Mouse (Mus musculus) adrenal gland, postnatal 4 days (tissue): ENCODE measurements around the gene Gm28710. TPM values are rescaled to one million over a fixed set of nuclear protein-coding genes. Genes with fewer than 3 reads are reported as not detected.

Experiments used
- DNase-seq, 2 experiments: peaks; one replicate each; pipeline ENCODE4 v3.0.0; 2021 to 2022; ENCODE audit warnings: low spot score in 2 of 2, mixed read lengths in 2 of 2
- long read RNA-seq, 2 experiments: library from polyadenylated mRNA; stranded (forward); transcript quantifications; one replicate each; pipeline ENCODE4 v2.0.0; 2021
- total RNA-seq, 2 experiments: library from RNA; stranded (reverse); gene quantifications; 2 replicates each; pipeline ENCODE4 v1.2.3; 2021

Gene Gm28710
- total RNA-seq, result not detected
- long read RNA-seq, experiment 1, result 0 reads
- long read RNA-seq, experiment 2, result 0 reads

DNA sequence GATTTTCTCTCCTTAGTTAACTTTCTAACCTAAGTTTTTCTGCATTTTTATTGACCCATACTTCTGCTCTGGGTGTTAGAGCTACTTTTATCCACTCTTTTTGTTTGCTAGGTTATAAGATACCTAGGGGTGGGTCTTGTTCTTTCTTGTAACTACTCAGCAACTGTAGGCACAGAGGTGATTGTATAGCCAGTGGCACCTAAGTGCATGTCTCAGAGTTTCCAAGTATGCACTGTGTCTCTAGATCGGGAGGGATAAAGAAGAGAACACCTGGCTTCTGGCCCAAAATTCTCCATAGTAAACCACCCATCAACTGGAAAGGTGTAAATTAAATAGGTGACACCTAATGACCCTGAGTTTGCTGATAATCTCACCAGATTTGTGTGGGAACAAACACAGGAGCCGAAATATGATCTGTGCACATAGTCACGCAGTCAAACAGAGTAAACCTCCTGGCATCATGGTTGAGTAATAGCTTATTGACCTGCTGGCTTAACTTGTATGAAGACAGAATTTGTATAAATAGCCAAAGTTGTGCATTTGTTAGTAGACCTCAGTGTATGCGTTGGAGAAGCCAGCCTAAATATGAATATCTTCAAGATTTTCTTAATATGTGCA, at the start of gene Gm28710:
Gene Gm28710 (plus strand): TSS at position 568 of the 618 bp plus-strand sequence.
- no peak for DNase-seq

DNA sequence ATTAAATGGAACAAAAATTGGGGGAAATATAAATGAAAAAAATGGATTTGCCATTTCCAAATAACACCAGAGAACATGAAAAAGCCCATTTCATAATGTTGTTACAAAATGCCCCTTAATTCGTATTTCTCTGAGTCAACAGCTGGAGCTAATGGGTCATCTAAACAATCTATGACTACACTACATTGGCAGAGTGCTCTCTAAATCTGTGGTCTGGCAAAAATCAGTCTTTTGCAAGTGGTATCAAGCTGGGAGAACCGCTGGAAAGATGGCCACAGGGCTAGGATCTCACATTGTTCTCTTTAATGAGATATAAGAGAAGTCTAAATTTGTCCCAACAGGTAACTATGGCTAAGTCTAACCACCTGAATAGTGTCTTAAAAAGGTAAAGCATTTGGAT, 14.4 kb upstream of the Gm28710 start:
- DNase-seq, result no peak

DNA sequence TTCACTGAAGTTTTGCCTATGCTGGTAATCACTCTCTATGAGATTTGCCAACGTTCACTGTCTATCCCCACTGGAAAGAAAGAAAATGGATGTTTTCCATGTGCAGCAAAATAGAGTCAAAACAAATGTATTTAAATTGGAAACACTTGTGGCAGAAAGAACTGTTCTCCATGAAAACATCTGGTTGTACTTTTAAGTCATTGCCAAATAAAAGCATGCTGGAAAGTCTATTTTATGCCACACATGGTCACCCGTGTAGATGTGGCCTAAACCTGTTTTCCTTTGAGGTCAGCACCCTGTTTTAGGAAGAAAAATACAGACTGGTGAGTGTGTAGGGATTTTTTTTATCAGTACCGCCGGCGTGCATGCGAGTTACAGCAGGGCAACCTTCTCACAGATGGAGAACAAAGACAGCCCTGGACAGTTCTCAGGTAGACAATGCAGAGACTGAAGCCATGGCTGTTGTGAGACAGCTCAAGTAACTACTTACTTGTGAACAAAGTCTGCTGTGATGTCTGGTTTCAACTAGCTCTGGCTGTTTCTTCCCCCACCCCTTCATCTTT, 12.9 kb upstream of the Gm28710 start:
- DNase-seq, result no peak

DNA sequence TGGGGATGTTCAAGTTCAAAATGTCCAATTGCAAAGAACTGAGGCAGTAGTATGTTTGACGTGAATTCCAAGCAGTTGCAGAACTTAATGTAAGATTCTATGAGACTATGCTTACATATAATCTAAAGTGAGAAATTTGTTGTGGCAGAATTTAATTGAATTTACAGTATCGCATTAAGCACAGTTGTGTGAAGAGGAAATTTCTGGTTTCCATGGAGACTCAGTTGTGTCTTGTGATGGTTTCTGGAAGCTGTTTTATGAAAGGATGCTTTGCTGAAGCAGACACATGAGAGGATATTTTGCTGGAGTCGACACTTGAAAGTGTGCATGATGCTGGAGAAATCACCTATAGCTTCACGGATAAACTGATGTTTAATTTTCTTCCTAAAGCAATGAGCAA, 6.0 kb upstream of the Gm28710 start:
- DNase-seq, result no peak

DNA sequence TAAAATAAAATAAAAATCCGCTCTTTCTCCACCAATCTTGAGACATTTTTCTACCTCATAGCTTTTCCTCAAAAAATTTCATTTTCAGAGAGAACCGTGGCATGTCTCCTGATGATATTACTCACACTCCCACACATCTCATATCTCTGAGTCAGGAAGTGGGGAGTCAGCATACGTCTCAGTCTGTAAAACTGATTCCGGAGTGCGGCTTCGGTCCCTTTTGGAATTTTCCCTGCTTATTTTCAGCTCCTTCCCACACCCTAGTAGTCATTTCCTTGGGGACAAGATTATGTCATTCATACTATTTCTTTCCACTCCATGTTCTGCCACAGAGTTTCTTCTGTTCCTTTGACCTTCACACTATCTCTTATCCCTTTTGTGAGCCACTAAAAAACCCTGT, 3.4 kb downstream of the Gm28710 start:
- no peak for DNase-seq

DNA sequence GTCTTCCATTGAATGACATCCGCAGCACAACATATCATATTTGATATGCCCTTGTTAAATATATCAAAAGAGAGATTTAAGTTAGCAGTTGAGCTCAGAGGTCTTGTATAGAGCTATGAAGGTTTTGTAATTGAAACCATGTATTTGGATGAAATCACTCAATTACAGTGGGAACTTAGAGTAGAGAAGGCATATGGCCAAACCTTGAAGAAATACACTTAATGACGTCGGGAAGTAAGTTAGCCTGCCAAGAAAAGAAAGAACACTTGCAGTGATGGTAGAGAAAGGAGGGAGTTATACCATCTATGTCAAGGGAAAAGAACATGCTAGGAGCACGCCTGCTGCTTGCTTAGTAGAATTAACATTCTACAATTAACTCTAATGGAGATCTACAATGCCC, 11.1 kb downstream of the Gm28710 start:
- no peak for DNase-seq

DNA sequence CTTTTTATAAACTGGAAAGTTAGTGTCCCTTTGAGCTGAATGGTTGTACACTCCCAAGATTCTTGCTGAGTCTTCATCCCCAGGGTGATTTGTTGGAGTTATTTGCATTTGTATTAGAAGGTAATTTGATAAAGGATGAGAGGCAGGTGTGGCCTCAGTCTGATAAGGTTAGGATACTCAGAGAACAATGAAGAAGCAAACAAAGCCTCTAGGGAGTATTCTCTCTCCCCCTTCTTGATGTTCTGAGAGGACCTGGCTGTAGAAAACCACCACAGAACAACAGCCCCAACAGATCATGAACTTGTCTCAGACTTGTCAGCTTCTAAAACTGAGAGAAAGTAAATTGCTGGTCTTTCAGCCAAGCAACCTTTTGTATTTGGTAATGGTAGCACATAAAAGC, 47.4 kb downstream of the Gm28710 start:
- no peak for DNase-seq

DNA sequence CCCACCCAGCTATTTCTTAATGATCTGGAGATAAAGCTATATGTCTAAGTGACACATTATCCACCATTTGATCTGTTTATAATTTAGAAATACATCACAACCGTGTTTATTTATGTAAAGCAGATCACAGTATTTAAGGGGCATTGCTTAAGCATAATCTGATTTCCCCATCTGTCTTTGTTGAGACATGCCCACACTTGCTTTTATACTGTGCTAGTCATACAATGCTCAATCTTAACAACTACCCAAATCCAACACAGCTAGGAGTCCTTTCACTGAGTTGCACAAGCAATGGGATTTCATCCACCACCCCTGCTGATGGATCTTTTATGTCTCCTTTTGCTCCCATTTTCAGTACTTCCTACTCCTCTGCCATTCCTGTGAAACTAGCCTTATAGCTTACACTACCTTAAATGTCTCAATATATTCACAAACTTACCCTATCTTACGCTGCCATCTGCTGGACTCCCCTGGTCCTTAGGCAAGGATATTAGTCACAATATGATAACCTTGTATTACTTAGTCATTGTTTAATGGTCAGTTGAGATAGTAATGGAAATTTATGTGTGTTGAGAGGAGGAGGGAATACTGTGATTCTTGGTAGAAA, 77.8 kb downstream of the Gm28710 start:
- peak in 1 of 2 experiments; percentile 8 for DNase-seq

DNA sequence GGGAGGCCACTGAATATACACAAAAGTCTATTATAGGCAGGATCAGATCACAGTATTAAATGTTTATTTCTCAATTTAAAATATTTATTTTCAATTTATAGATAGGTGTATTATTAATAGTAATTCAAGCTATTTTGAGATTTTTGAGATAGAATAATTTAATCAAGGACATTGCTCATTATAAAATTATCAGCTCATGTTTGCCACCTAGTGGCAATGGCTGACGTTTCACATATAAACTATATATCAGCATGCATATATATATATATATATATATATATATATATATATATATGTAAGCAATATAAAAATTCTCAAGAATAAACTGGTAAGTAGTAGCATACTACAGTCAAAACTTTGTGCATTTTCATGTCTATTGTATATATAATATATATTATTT, 102.6 kb downstream of the Gm28710 start:
- DNase-seq, result no peak

DNA sequence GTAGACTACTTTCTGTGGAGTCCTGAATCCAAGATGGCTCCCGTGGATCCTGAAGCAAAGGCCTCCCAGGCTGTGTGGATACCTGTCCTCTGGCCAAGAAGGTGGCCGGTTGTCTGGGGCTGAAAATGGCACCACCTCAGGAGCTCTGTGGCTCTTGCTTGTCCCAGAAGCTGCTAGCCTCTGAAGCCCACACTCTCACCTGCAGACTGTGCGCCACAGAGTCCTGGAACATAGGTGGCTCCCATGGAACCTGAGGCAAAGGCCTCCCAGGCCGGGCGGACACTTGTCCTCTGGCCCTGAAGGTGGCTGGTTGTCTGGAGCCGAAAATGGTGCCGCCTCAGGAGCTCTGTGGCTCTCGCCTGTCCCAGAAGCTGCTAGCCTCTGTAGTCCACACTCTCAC, 128.2 kb downstream of the Gm28710 start:
- DNase-seq, result no peak

DNA sequence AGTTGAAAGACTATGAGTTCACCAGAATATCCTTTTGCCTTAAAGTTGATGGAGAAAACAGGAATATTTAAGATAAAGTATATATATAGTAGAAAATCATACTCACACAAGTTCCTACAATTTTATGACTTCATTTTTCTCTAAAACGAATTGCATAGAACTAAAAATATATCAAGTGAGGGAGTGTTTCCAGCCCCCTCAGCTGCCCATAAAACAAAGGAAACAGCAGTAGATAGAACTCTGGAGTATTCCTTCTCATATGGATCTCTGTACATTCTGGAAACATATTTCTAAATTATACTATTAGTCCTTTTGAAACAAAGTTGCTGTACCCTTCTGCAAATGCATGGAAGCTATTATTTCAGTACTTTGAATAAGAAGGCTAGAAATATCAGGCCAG, 130.9 kb downstream of the Gm28710 start:
- no peak for DNase-seq

Other genes starting within 250 kb of the Gm28710 start
- 1 to 10 TPM; 1.4 to 3.0 TPM for gene Hgf, start 238.3 kb upstream of the Gm28710 start, total RNA-seq